Mouse (Mus musculus) retina, postnatal 1 day (tissue): ENCODE measurements around the gene Esr1.
"Not testable (repeated sequence)": the region's sequence is repeated elsewhere in the genome, so short reads cannot be mapped to it uniquely, and the experiment has no call there.

ENCODE experiments used
- DNase-seq: peaks from one replicate; pipeline ENCODE4 v3.0.0-alpha.2; 2012

Gene Esr1

DNA sequence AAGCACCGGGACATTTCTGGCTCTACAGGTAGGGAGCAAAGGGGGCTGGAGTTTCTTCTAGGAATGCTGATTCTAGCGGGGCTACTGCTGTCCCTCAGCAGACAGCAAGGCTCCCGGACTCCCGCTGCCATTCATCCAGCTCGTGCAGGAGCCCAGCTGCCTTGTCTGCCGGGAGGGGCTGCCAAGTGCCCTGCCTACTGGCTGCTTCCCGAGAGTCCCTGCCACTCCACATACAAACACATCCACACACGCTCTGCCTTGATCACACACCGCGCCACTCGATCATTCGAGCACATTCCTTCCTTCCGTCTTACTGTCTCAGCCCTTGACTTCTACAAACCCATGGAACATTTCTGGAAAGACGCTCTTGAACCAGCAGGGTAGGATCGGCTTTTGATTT is 98.5 kb downstream of the Esr1 start:
- DNase-seq: peak; percentile 66

- no peak for DNase-seq
These were observed 100.0 kb downstream of the Esr1 start for GRCm38 (mm10) chr10:4711434-4711833.

GRCm38 (mm10) chr10:4712061-4712908 is 100.9 kb downstream of the Esr1 start:
- DNase-seq: peak; percentile 57

- DNase-seq: peak; percentile 3
These were observed 102.0 kb downstream of the Esr1 start for GRCm38 (mm10) chr10:4713398-4713797.

DNA sequence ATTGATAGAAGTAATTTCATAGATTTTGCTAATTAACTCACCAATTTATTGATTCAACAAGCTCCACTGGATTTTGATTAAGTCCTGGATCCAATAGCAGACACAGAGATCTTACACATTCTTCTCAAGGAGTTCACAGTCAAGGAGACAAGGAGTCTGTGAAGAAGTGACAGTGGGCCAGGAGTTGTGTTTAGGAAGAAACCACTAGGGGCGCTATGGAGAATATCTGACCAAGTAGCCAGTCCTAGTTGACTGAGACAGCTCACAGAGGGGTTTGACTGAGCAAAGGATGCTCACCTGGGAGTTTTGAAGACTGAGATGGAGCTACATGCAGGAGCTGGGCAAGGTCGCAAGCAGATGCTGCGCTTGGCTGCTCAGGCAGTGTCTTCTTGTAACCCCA is 113.5 kb downstream of the Esr1 start:
- DNase-seq: peak; percentile 55

- DNase-seq: peak; percentile 69
These were observed 114.7 kb downstream of the Esr1 start for GRCm38 (mm10) chr10:4726141-4726540.

- DNase-seq: no peak
These were observed 120.9 kb downstream of the Esr1 start for GRCm38 (mm10) chr10:4732328-4732727.

DNA sequence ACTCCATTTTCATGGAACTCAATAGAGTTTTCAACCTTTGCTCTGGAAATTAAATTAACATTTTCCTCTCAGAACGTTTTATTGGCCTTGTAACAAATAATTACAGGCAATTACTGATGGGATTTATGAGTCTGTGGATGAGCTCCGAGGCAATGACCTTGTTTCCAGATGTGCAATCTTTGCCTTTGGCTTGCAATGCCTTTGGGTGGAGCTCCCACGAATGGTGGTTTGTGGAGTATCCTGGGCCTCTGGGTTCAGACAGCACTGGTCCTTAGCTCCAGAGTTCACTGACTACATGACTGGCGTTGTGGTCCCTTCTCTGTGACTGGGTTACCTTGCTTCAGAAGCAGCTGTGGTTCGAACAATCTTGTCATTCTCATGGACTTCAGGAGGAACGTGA is 122.6 kb downstream of the Esr1 start:
- no peak for DNase-seq

GRCm38 (mm10) chr10:4734942-4735341 is 123.5 kb downstream of the Esr1 start:
- DNase-seq: no peak

GRCm38 (mm10) chr10:4738311-4738710 is 126.9 kb downstream of the Esr1 start:
- no peak for DNase-seq

- DNase-seq: not testable (repeated sequence)
These were observed 139.7 kb downstream of the Esr1 start for GRCm38 (mm10) chr10:4751091-4751490.

GRCm38 (mm10) chr10:4752977-4753376 is 141.6 kb downstream of the Esr1 start:
- no peak for DNase-seq

DNA sequence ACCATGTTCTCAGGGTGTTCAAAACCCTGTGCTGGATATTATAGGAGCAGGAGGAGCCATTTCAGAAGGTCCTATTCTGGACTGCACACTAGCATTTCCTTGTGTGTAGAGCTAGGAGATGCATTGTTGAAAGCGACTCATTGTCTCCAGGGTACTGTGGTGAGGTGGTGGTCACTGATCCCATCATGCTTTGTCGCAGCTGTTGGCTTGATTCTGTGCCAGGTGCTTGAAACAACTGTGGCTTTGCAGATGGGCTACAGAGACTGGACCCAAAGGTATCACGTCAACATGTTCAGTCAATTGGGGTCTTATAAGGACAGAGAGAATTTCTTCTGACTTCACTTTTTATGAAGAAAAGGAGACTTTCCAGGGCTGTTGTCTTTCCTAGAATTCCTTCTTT is 164.1 kb downstream of the Esr1 start:
- DNase-seq: no peak

- no peak for DNase-seq
These were observed 164.8 kb downstream of the Esr1 start for GRCm38 (mm10) chr10:4776007-4776713.

DNA sequence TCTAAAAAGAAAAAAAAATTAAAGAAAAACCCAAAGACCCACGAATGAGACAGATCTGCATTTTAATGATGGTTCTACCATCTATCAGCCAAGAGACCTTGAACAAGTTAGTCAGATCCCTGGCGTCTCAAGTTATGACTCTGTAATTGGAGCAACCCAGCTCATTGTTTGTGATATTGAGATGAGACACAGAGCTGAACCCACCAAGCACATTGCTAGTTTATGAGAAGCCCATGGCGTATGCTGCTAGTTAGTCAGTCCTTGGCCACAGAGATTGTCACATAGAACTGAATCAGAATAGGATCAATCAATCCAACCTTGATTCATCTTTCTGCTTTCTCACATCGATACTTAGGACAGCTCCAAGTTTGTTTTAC is 165.3 kb downstream of the Esr1 start:
- no peak for DNase-seq

- DNase-seq: no peak
These were observed 166.6 kb downstream of the Esr1 start for GRCm38 (mm10) chr10:4777996-4778395.

DNA sequence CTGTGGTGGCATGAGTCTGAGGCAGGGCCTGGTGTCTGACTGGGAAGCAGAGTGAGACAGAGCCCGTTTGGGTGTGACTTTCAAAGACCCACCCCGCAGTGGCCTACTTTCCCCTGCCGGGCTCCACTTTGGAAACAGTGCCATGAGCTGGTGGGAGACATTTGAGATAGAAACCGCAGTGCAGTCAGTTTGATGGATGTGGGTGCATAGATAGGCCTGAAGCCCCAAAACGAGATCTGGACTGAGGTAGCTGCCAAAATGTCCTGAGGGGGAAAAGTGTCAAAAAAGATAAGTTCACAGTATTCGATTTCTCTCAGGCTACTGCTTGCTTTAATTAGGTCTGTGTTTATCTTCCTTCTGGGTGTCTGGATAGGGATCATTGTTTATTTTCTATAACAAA is 169.5 kb downstream of the Esr1 start:
- peak; percentile 62 for DNase-seq

- no peak for DNase-seq
These were observed 175.7 kb downstream of the Esr1 start for GRCm38 (mm10) chr10:4787003-4787628.

DNA sequence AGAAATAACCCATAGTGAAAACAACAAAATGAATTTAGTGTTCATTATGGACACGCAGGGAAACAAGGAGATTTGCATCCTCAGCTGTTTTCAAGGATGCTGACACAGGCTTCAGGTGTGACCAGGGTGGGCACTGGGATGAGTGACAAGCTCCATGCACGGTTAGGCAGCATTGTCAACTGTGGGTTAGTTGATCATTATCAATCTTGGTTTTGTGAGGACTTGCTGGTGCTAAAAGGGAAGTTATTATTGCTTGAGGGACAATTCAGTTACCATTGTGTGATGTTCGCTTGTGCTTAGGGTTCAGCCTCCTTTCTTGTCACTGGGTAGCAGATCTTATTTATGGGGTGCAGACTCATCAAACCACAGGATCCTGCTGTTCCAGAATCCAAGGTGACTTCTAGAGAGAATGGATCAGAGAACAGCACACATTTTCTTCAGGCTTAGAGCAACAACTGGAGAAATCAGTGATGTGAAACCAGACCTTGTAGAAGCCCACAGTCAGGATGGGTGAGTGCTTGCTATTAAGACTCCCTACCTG is 186.9 kb downstream of the Esr1 start:
- DNase-seq: no peak

DNA sequence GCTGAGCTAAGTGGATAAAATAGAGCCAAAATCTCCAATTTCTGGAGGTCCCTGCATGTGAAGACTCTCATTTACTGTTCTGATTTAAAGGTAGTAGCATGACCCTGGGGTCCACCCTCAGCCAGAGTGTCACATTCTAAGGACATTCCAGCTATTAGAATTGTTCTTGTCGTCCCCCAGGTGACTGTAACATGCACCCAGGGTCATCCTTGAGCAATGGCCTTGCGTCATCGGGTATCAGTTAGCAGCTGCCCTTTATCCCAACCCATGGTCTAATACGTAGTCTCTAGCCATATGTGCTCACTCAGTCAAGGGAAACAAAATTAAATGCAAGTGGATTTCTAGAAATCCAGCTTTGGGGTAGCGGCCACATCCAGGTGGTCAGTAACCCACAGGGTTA is 213.0 kb downstream of the Esr1 start:
- DNase-seq: no peak

DNA sequence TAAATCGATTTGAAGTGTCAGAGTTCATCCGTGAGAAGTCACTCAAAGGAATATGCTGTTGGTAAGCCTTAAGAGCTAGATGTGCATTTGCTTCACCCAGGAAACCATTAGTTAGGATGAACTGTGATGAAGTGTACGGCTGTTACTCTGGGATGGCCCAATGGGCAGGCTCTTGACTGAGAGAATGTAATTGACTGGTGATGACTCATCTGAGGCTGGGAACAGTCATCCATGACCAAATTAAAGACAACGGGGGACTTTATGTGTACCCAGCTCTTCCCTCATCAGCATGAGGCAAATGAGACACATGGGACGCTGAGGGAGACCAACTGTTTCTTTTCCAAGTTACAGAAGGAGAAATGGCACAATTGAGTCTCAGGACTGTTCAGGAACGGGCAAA is 219.2 kb downstream of the Esr1 start:
- no peak for DNase-seq

DNA sequence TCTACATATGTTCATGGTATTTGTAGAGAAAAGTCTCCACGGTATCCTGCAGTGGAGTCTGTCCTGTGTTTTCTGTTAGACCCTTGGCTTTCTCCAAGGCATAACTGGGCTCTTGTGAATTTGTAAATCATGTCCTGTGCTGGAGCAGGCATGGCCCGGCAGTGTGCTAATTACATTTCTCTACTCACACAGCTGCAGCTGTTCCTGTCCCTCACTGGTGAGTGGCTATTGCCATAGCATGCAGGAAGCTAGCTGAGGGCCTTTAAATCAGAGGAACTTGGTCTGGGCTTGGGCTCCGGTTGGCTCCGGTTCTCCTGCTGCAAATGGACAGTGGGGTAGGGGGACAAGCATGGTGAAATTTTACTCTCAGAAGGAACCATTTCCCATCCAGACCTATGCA is 226.7 kb downstream of the Esr1 start:
- no peak for DNase-seq

- no peak for DNase-seq
These were observed 229.6 kb downstream of the Esr1 start for GRCm38 (mm10) chr10:4841039-4841438.

DNA sequence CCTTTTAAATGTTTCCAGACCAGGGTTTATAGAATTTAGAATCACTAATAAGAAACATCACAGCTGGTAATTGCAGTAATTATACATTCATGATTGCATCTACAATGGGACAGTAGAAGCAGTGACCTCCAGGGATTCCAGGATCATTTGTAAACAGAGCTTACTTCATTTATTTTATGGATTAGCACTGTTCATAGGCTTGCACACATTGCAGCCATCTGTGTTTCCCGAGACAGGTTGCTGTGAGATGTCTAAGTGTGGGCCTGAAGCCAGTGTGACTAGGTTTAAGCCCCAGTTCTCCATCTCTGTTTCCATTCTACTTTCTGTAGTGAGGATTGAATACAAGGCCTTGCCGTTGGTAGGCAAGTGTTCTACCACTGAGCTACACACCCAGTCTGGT is 236.1 kb downstream of the Esr1 start:
- no peak for DNase-seq
